8 mouse cellular contexts compared by ENCODE assay signal in genomic region chr8:71381421-71381970, GRCm38 (mm10). TPM values are rescaled to one million over a fixed set of nuclear protein-coding genes. Genes with fewer than 3 reads are reported as not detected.
DNase-seq lines count a peak whose midpoint lies in the region; ATAC-seq and TF ChIP-seq lines count a peak whose summit lies in the region.

Nr2f6 (minus strand) TSS chr8:71381960.

- peak within 1 kb of the TSS; percentile 96 for H3K4me2 ChIP-seq in kidney, embryonic 14.5 days (replicated peaks; ENCODE audit: low read depth, low read length)
- H3K4me2 ChIP-seq in midbrain, postnatal 0 days (ENCODE audit: low read depth, low read length, poor library complexity, severe bottlenecking): peak within 1 kb of the TSS; percentile 100

- peak within 1 kb of the TSS; percentile 89 for H3K4me3 ChIP-seq in left cerebral cortex, adult 2 months
- H3K4me3 ChIP-seq in kidney, embryonic 14.5 days (ENCODE audit: low read length): peak within 1 kb of the TSS; percentile 96
- peak within 1 kb of the TSS; percentile 98 for H3K4me3 ChIP-seq in liver, adult 2 months (ENCODE audit: insufficient read depth, low read depth, low read length)
- peak within 1 kb of the TSS; percentile 60 for H3K4me3 ChIP-seq in midbrain, postnatal 0 days (ENCODE audit: low read depth, low read length)

- H3K9ac ChIP-seq in kidney, embryonic 14.5 days (ENCODE audit: low read depth, low read length): peak within 1 kb of the TSS; percentile 96
- H3K9ac ChIP-seq in liver, adult 2 months (ENCODE audit: low read depth, low read length): peak within 1 kb of the TSS; percentile 96
- peak within 1 kb of the TSS; percentile 88 for H3K9ac ChIP-seq in midbrain, postnatal 0 days (replicated peaks; ENCODE audit: low read length, poor library complexity, severe bottlenecking)

- H3K4me1 ChIP-seq in kidney, embryonic 14.5 days (ENCODE audit: control insufficient read depth, insufficient read depth, low read length): peaks cover 42% of the 10 kb centered on the region
- H3K4me1 ChIP-seq in liver, adult 2 months (ENCODE audit: control insufficient read depth, insufficient read depth, low read length): peaks cover 27% of the 10 kb centered on the region
- H3K4me1 ChIP-seq in midbrain, postnatal 0 days (ENCODE audit: insufficient read depth, low read length): peaks cover 25% of the 10 kb centered on the region; the same call in 1 of the 2 replicates

- TF ChIP-seq POLR2A in liver, adult 2 months (IDR thresholded peaks at IDR 0.05; ENCODE audit: extremely low read depth, insufficient read depth, low read length): 0 out of 2 replicates have a peak, but pooled peaks have one; percentile 21

- no peaks in the 10 kb centered on the region for H3K27me3 ChIP-seq in kidney, embryonic 14.5 days (ENCODE audit: control insufficient read depth, insufficient read depth, low read length)
- no peaks in the 10 kb centered on the region for H3K27me3 ChIP-seq in liver, adult 2 months (ENCODE audit: control insufficient read depth, insufficient read depth, low read length)
- H3K27me3 ChIP-seq in midbrain, postnatal 0 days (ENCODE audit: insufficient read depth, low read length): no peaks in the 10 kb centered on the region

- TF ChIP-seq CTCF in left cerebral cortex, adult 2 months (IDR thresholded peaks at IDR 0.05): no peak
- no peak for TF ChIP-seq CTCF in liver, adult 2 months (IDR thresholded peaks at IDR 0.05; ENCODE audit: low read depth, low read length)
- no peak for TF ChIP-seq CTCF in midbrain, postnatal 0 days (IDR thresholded peaks at IDR 0.05)

- ATAC-seq in kidney, embryonic 14.5 days (ENCODE audit: low FRiP score, low TSS enrichment): peak; percentile 72
- ATAC-seq in midbrain, postnatal 0 days (ENCODE audit: low FRiP score): peak; percentile 27; the same call in 1 of the 2 replicates

- H3K27ac ChIP-seq in left cerebral cortex, adult 2 months: peak within 1 kb of the TSS; percentile 87
- peak within 1 kb of the TSS; percentile 97 for H3K27ac ChIP-seq in kidney, embryonic 14.5 days (ENCODE audit: low read depth, low read length)
- H3K27ac ChIP-seq in liver, adult 2 months (replicated peaks; ENCODE audit: insufficient read depth, low read depth, low read length): peak within 1 kb of the TSS; percentile 96
- peak within 1 kb of the TSS; percentile 63 for H3K27ac ChIP-seq in midbrain, postnatal 0 days (ENCODE audit: low read depth, low read length)

- WGBS in kidney, embryonic 14.5 days: under 1% methylated on average over 64 of the region's 89 CpGs
- 2% methylated on average over 89 of the region's 89 CpGs for WGBS in liver, adult 2 months
- under 1% methylated on average over 63 of the region's 89 CpGs for WGBS in midbrain, postnatal 0 days

- peak in 1 of 2 experiments; percentile 49 for DNase-seq in left cerebral cortex, adult 2 months (ENCODE audit: extremely low spot score in 1 of 2, low spot score in 2 of 2)
- no peak for DNase-seq in left cerebral cortex, adult 11 months (ENCODE audit: low spot score)
- DNase-seq in embryo, embryonic 11.5 days (ENCODE audit: low read depth, low spot score): peak; percentile 65
- DNase-seq in heart, adult 9 months (ENCODE audit: low spot score in 2 of 2): peak; percentile 83
- DNase-seq in liver, adult 2 months (ENCODE audit: extremely low read depth, low read depth, low spot score): peak; percentile 10
- DNase-seq in midbrain, postnatal 0 days (ENCODE audit: low spot score): no peak
- DNase-seq in thymus, postnatal 14 days: peak; percentile 51

- no peaks in the 10 kb centered on the region for H3K9me3 ChIP-seq in kidney, embryonic 14.5 days (ENCODE audit: control insufficient read depth, low read length)
- H3K9me3 ChIP-seq in midbrain, postnatal 0 days (ENCODE audit: low read length): no peaks in the 10 kb centered on the region

- peaks cover 17% of the 10 kb centered on the region for H3K36me3 ChIP-seq in kidney, embryonic 14.5 days (ENCODE audit: control insufficient read depth, insufficient read depth, low read length)
- H3K36me3 ChIP-seq in liver, adult 2 months (ENCODE audit: control insufficient read depth, insufficient read depth, low read length): peaks cover 2% of the 10 kb centered on the region; the same call in 1 of the 2 replicates
- no peaks in the 10 kb centered on the region for H3K36me3 ChIP-seq in midbrain, postnatal 0 days (ENCODE audit: insufficient read depth, low read length)

- intact Hi-C loops in left cerebral cortex, adult 2 months (cut with DNase I): no loop called here

- H3K79me2 ChIP-seq in liver, adult 2 months (ENCODE audit: control insufficient read depth, insufficient read depth, low read length): peaks cover 34% of the 10 kb centered on the region

RNA-seq across cellular contexts. Expression of gene Nr2f6, which starts in this region (rescaled TPM):
- 10 to 100 TPM; 41.7 to 44.8 TPM for total RNA-seq in left cerebral cortex, adult 2 months (2021)
- 134 and 149 TPM in 2 replicates for polyA plus RNA-seq in kidney, embryonic 14.5 days (2014; fragmentation: Nextera tagmentation; extraction: Ambion mirVana)
- 73.9 and 117 TPM in 2 replicates for total RNA-seq in liver, adult 2 months (2014; rRNA removed)
- 319 and 341 TPM in 2 replicates for polyA plus RNA-seq in liver, adult 2 months (2012; rRNA removed)
- 95.6 and 106 TPM in 2 replicates for total RNA-seq in midbrain, postnatal 0 days (2014; rRNA removed)
- polyA plus RNA-seq in midbrain, postnatal 0 days (2015; fragmentation: Nextera tagmentation; extraction: Ambion mirVana): 31.1 and 32.9 TPM in 2 replicates

Comparison
In these comparisons a context has a peak if more than half of its experiments do, and no peak if none do; other contexts are left out.
1. DNase-seq: peak in embryo, embryonic 11.5 days (single experiment), heart, adult 9 months (2 of 2), liver, adult 2 months (single experiment) and thymus, postnatal 14 days (single experiment); none in left cerebral cortex, adult 11 months (single experiment) and midbrain, postnatal 0 days (single experiment).
2. Peak in every context shown above with its lines, with median percentiles within 50 percentile points of each other: H3K27ac ChIP-seq, H3K4me3 ChIP-seq and H3K9ac ChIP-seq.